18 mouse cellular contexts compared by ENCODE assay signal in genomic region chr5:125470713-125471112, GRCm38 (mm10). TPM values are rescaled to one million over a fixed set of nuclear protein-coding genes. Genes with fewer than 3 reads are reported as not detected.
A peak's percentile ranks its signal among the peaks of the same experiment; 100 is the strongest.
DNase-seq lines count a peak whose midpoint lies in the region.
"Had no signal": no experiment of that assay in that cellular context is flagged by ENCODE, and none has a peak within 500 bp of the region (broad histone marks: within the 10 kb centered on the region; RNA-seq: fewer than 3 reads in every experiment).

No protein-coding gene starts in this region.

- DNase-seq in adrenal gland, adult (ENCODE audit: inconsistent age in 2 of 2, low spot score in 1 of 2): peak; percentile 53 to 75
- no peak for DNase-seq in adrenal gland, postnatal 25 days
- peak; percentile 64 for DNase-seq in kidney, adult 11 months
- DNase-seq in kidney, postnatal 10 days: no peak
- DNase-seq in kidney, adult 8-10 months: peak; percentile 64 to 65
- peak; percentile 47 to 73 for DNase-seq in kidney, postnatal 25 days
- DNase-seq in left cerebral cortex, postnatal 10 days (ENCODE audit: extremely low spot score in 1 of 2, low spot score in 2 of 2): no peak
- DNase-seq in urinary bladder, postnatal 4 days (ENCODE audit: low spot score in 2 of 2): no peak
- DNase-seq: cerebellum, adult 8-10 months; cerebellum, postnatal 36 days; forebrain, postnatal 0 days; gastrocnemius, postnatal 14 days; heart, adult 2 months; heart, postnatal 4 days; lung, adult 18-20 months; lung, postnatal 10 days; thymus, adult 18-20 months; thymus, postnatal 36 days had no signal

- intact Hi-C loops in left cerebral cortex, postnatal 10 days (cut with DNase I): no loop called here

RNA-seq across cellular contexts. Expression of gene Aacs, which starts 4.9 kb away (rescaled TPM):
- total RNA-seq in adrenal gland, postnatal 25 days (2021): 88.5 and 93.5 TPM in 2 replicates
- 10 to 100 TPM; 84.1 to 96.1 TPM for total RNA-seq in left cerebral cortex, postnatal 10 days (2021)

RNA-seq across cellular contexts. Expression of gene Bri3bp, which starts 29.3 kb away (rescaled TPM):
- total RNA-seq in adrenal gland, postnatal 25 days (2021): 18.4 and 37.3 TPM in 2 replicates
- total RNA-seq in left cerebral cortex, postnatal 10 days (2021): 10 to 100 TPM; 81.3 to 83.6 TPM

RNA-seq across cellular contexts. Expression of gene Dhx37, which starts 36.8 kb away (rescaled TPM):
- 17.5 and 25.9 TPM in 2 replicates for total RNA-seq in adrenal gland, postnatal 25 days (2021)
- 10 to 100 TPM; 12.2 to 14.5 TPM for total RNA-seq in left cerebral cortex, postnatal 10 days (2021)

Comparison
In these comparisons a context has a peak if more than half of its experiments do, and no peak if none do; other contexts are left out.
1. DNase-seq: peak in adrenal gland, adult (2 of 2), kidney, adult 11 months (single experiment), kidney, adult 8-10 months (2 of 2) and kidney, postnatal 25 days (2 of 2); none in adrenal gland, postnatal 25 days (single experiment), kidney, postnatal 10 days (single experiment), left cerebral cortex, postnatal 10 days (0 of 2) and urinary bladder, postnatal 4 days (0 of 2).